Mouse (Mus musculus) heart, embryonic 16.5 days (tissue): ENCODE measurements at regions not wholly inside any gene's neighbourhood (a gene's known extent, or its start where the extent isn't known, plus 50 kb on each side); places are given as distances from the start of the nearest gene placed in this dataset.

Experiments used
- ATAC-seq: fragments of 200-750 bp; cut with Nextera tagmentation; replicated peaks from 2 replicates; pipeline ENCODE4 v1.8.0; 2017; ENCODE audit warnings: moderate number of reproducible peaks; ENCODE audit not compliant: insufficient read depth, low FRiP score; ENCODE audit errors: extremely low read depth
- H3K27ac ChIP-seq: fragments of 300-500 bp; sonication (generic); 2 replicates; pipeline ENCODE4 v1.5.1; 2014; ENCODE audit warnings: mild to moderate bottlenecking, low read length, control low read depth, moderate library complexity
- H3K27me3 ChIP-seq: fragments of 300-500 bp; sonication (generic); 2 replicates; pipeline ENCODE4 v1.6.1; 2014; ENCODE audit warnings: low read length, mixed read lengths; ENCODE audit not compliant: control insufficient read depth, insufficient read depth
- H3K36me3 ChIP-seq: fragments of 300-500 bp; sonication (generic); 2 replicates; pipeline ENCODE4 v1.6.1; 2014; ENCODE audit not compliant: control insufficient read depth, insufficient read depth
- H3K4me1 ChIP-seq: fragments of 300-500 bp; sonication (generic); 2 replicates; pipeline ENCODE4 v1.6.1; 2014; ENCODE audit warnings: low read length, mixed read lengths; ENCODE audit not compliant: control insufficient read depth, insufficient read depth
- H3K4me2 ChIP-seq: fragments of 300-500 bp; sonication (generic); 2 replicates; pipeline ENCODE4 v1.6.1; 2014; ENCODE audit warnings: low read depth, mild to moderate bottlenecking, control low read depth, low read length
- H3K4me3 ChIP-seq: fragments of 300-500 bp; sonication (generic); 2 replicates; pipeline ENCODE4 v1.5.1; 2014; ENCODE audit warnings: mild to moderate bottlenecking, control low read depth, low read length
- H3K9ac ChIP-seq: fragments of 300-500 bp; sonication (generic); 2 replicates; pipeline ENCODE4 v1.6.1; 2014; ENCODE audit warnings: low read length, control low read depth
- H3K9me3 ChIP-seq: fragments of 300-500 bp; sonication (generic); replicated peaks from 2 replicates; pipeline ENCODE4 v1.6.1; 2016; ENCODE audit warnings: low read length; ENCODE audit not compliant: control insufficient read depth
- WGBS: fragments of 180-500 bp; shearing (Covaris S2); extraction: QIAGEN DNeasy Blood & Tissue Kit; methylation state at CpG from one replicate; pipeline ENCODE4 v1.1.7; 2014; 5-methylcytosine and 5-hydroxymethylcytosine counted together

DNA sequence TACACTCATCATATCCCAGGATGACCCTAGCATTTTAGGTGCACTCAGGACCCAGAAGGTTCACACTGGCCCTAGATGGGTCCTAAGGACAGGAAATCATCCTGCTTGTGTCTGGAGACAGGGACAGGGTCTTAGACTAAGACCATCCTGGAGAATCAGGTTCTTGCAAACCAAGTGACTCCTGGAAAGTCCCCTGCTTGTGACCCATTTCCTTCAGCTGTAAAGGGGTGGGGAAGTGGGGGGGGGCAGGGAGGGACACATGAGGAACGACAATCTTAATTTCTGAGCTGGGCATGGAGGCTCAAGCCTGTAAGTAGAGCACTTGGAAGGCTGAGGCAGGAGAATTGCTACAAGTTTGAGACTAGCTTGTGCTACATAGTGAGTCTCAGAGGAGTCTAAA is 88.2 kb upstream of the Haao start:
- no peak overlapping the region for H3K27ac ChIP-seq
- no peak overlapping the region for H3K4me2 ChIP-seq
- H3K36me3 ChIP-seq, result no peaks in the 10 kb centered on the region
- no peaks in the 10 kb centered on the region for H3K9me3 ChIP-seq
- no peak for ATAC-seq
- peaks cover 5% of the 10 kb centered on the region for H3K4me1 ChIP-seq
- WGBS, result 30% methylated on average over 1 of the region's 1 CpGs
- H3K9ac ChIP-seq, result no peak overlapping the region
- no peak overlapping the region for H3K4me3 ChIP-seq
- H3K27me3 ChIP-seq, result no peaks in the 10 kb centered on the region

- peaks cover 5% of the 10 kb centered on the region for H3K4me1 ChIP-seq
- H3K27ac ChIP-seq, result no peak overlapping the region
- no peak overlapping the region for H3K4me2 ChIP-seq
- WGBS, result 65% methylated on average over 5 of the region's 5 CpGs
- no peak for ATAC-seq
- H3K36me3 ChIP-seq, result no peaks in the 10 kb centered on the region
- no peaks in the 10 kb centered on the region for H3K27me3 ChIP-seq
- H3K9me3 ChIP-seq, result no peaks in the 10 kb centered on the region
- H3K4me3 ChIP-seq, result no peak overlapping the region
- no peak overlapping the region for H3K9ac ChIP-seq
These were observed 87.5 kb upstream of the Haao start for GRCm38 (mm10) chr17:83935232-83935631.

GRCm38 (mm10) chr17:83933743-83934142 is 86.0 kb upstream of the Haao start:
- H3K4me2 ChIP-seq, result no peak overlapping the region
- 80% methylated on average over 10 of the region's 10 CpGs for WGBS
- peaks cover 5% of the 10 kb centered on the region for H3K4me1 ChIP-seq
- no peak overlapping the region for H3K27ac ChIP-seq
- no peaks in the 10 kb centered on the region for H3K9me3 ChIP-seq
- no peaks in the 10 kb centered on the region for H3K27me3 ChIP-seq
- no peak for ATAC-seq
- no peak overlapping the region for H3K4me3 ChIP-seq
- H3K36me3 ChIP-seq, result no peaks in the 10 kb centered on the region
- H3K9ac ChIP-seq, result no peak overlapping the region

- 75% methylated on average over 5 of the region's 5 CpGs for WGBS
- Histone ChIP-seq H3K9me3 (no peaks in the 10 kb centered on the region), H3K4me1 (no peaks in the 10 kb centered on the region), H3K9ac (no peak overlapping the region), H3K27ac (no peak overlapping the region), H3K4me2 (no peak overlapping the region), H3K27me3 (no peaks in the 10 kb centered on the region), H3K36me3 (no peaks in the 10 kb centered on the region), H3K4me3 (no peak overlapping the region)
- ATAC-seq, result no peak
These were observed 82.6 kb upstream of the Haao start for GRCm38 (mm10) chr17:83930401-83930800.

- Histone ChIP-seq H3K4me3 (no peak overlapping the region), H3K4me1 (peaks cover 2% of the 10 kb centered on the region; the same call in 1 of the 2 replicates), H3K36me3 (no peaks in the 10 kb centered on the region), H3K9ac (no peak overlapping the region), H3K9me3 (no peaks in the 10 kb centered on the region), H3K4me2 (no peak overlapping the region), H3K27me3 (no peaks in the 10 kb centered on the region), H3K27ac (no peak overlapping the region)
- no peak for ATAC-seq
- WGBS, result 60% methylated on average over 6 of the region's 6 CpGs
These were observed 80.1 kb upstream of the Haao start for GRCm38 (mm10) chr17:83927749-83928387.

DNA sequence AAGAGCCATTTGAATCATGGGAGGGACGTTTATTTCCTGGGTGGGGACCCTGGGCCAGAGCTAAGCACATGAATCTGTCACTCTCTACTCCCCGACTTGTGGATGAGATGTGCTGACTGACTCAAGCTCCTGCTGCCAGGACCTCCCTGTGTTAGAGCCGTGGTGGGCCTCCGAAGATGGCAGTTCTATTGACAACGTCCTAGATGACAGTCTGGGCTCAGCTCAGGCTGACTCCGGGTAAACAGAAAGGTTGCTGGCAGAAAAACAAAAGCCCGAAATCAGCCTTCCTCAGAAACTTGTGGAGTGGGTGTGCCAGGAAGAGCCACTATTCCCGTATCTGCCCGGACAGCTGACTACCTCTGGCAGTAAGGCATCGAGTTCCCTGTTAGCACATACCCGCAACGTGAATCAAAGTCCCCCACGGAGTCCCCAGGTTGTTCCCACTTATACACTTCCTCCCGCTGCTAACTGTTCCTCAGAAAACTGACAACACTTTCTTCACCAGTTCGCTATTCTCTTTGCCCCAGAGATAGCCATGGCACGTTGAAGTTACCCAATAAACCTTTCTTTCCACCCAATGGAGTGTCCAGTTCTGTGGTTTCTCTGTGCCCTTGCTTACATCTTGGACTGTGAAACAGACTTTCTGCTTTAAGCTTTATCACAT is 76.6 kb upstream of the Haao start:
- Histone ChIP-seq H3K27me3 (no peaks in the 10 kb centered on the region), H3K4me2 (no peak overlapping the region), H3K4me1 (peaks cover 2% of the 10 kb centered on the region), H3K27ac (no peak overlapping the region), H3K9ac (no peak overlapping the region), H3K36me3 (no peaks in the 10 kb centered on the region), H3K9me3 (no peaks in the 10 kb centered on the region), H3K4me3 (no peak overlapping the region)
- ATAC-seq, result no peak
- 49% methylated on average over 16 of the region's 16 CpGs for WGBS

DNA sequence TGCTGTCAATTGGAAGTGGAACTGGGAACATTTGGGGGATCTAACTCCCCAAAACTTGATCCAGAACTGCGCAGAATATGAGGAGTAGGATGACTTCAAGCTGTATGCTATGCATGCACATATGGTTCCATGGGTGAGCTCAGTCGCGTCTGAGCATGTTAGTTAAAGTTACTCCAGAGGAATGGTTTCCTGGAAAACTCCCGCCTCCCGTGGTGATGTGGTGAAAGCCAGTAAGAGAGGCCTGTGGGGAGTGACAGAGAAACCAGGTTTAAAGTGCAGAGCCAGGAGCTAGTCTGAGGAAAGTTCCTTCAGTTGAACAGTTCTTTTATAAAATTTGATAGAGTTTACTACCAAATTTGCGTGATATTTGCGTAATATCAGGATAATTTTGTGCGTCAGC is 73.1 kb upstream of the Haao start:
- no peak for ATAC-seq
- Histone ChIP-seq H3K36me3 (no peaks in the 10 kb centered on the region), H3K27me3 (no peaks in the 10 kb centered on the region), H3K4me1 (peaks cover 27% of the 10 kb centered on the region), H3K4me2 (no peak overlapping the region), H3K27ac (no peak overlapping the region), H3K4me3 (no peak overlapping the region), H3K9ac (no peak overlapping the region), H3K9me3 (no peaks in the 10 kb centered on the region)
- WGBS, result 72% methylated on average over 8 of the region's 8 CpGs

GRCm38 (mm10) chr17:83920225-83920624 is 72.5 kb upstream of the Haao start:
- H3K27ac ChIP-seq, result no peak overlapping the region
- H3K4me1 ChIP-seq, result peaks cover 29% of the 10 kb centered on the region
- no peak overlapping the region for H3K4me2 ChIP-seq
- H3K27me3 ChIP-seq, result no peaks in the 10 kb centered on the region
- no peak overlapping the region for H3K4me3 ChIP-seq
- no peaks in the 10 kb centered on the region for H3K9me3 ChIP-seq
- no peak overlapping the region for H3K9ac ChIP-seq
- ATAC-seq, result no peak
- no peaks in the 10 kb centered on the region for H3K36me3 ChIP-seq
- 38% methylated on average over 4 of the region's 4 CpGs for WGBS

DNA sequence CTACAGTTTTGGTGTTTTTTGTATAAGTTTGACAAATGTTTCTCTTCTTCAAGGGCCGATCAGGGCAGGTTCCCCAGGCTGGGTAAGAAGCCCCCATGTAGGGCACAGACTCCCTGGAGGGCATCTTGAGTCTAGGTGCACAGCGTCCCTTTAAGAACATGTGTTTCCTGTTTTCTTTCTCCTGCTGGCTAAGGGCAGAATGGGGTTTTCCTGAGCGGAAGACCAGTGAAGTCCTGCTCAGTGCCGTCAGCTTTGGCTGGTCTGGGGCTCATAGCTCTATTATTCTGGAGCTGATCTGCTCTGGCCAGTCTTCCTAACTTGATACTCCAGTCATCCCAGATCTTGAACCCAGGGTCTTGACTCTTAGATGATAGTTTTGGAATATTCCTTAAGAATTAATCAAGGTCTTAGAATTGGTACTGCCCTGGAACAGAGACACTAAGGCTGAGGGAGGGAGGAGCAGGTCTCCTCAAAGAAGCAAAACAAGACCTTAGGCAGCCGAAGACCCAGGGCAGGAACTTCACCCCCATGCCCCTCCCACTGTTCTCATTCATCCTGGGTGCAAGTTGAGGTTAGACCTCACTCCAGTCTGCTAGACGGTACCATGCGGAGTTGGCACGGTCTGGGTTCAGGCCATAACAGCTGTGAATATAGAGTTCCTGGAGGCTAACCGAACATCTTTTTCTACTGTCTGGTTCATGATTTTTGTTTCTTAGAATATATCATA is 70.8 kb upstream of the Haao start:
- Histone ChIP-seq H3K9ac (no peak overlapping the region), H3K27ac (peak overlapping the region; percentile 71), H3K4me3 (no peak overlapping the region), H3K36me3 (no peaks in the 10 kb centered on the region), H3K4me2 (no peak overlapping the region), H3K9me3 (no peaks in the 10 kb centered on the region), H3K4me1 (peaks cover 27% of the 10 kb centered on the region), H3K27me3 (no peaks in the 10 kb centered on the region)
- WGBS, result 54% methylated on average over 9 of the region's 9 CpGs
- ATAC-seq, result 0 out of 2 replicates have a peak, but pooled peaks have one; percentile 49
